Mouse (Mus musculus): ENCODE results near the gene Hps3. TPM values are rescaled to one million over a fixed set of nuclear protein-coding genes. Genes with fewer than 3 reads are reported as not detected.

Hps3 gene
- polyA plus RNA-seq, 1 experiment from 2014 or later = 12.6 TPM

- Histone ChIP-seq H3K27me3 (replicated peaks) (no peaks in the 10 kb centered on the region), H3K36me3 (replicated peaks) (no peaks in the 10 kb centered on the region), H3K9me3 (no peaks in the 10 kb centered on the region), H3K27ac (no peak overlapping the region), H3K4me2 (no peak overlapping the region), H3K4me3 (no peak overlapping the region), H3K9ac (no peak overlapping the region), H3K4me1 (no peaks in the 10 kb centered on the region)
- no peak for ATAC-seq (replicated peaks)
- 48% methylated on average over 4 of the region's 4 CpGs for WGBS
These were observed 34.3 kb downstream of the Hps3 start for GRCm38 (mm10) chr3:20000806-20001205.

- Histone ChIP-seq H3K4me3 (no peak overlapping the region), H3K9me3 (no peaks in the 10 kb centered on the region), H3K36me3 (replicated peaks) (no peaks in the 10 kb centered on the region), H3K9ac (no peak overlapping the region), H3K4me1 (no peaks in the 10 kb centered on the region), H3K27me3 (replicated peaks) (no peaks in the 10 kb centered on the region), H3K27ac (no peak overlapping the region), H3K4me2 (no peak overlapping the region)
- 84% methylated on average over 2 of the region's 2 CpGs for WGBS
- ATAC-seq (replicated peaks) = no peak
These were observed 35.6 kb downstream of the Hps3 start for GRCm38 (mm10) chr3:19999551-19999950.

DNA sequence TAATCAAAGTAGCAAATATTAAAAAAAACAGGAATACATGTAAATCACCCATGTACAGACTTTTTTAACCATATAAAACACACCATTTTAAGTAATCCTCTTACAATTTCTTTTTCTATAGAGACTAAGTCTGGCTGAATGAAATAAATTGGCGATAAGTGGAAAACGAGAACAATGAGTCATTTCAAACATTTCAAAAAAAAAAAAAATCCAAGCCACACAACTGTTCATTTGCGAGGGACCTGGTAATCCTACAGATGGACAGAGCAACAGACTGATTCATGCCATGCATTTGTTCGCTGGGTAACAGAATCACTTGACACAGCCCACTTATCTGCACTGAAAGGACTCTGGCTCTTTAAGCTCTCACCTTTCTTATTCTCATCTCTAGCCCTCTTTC is 42.7 kb downstream of the Hps3 start:
- no peak for ATAC-seq (replicated peaks)
- Histone ChIP-seq H3K9ac (no peak overlapping the region), H3K9me3 (no peaks in the 10 kb centered on the region), H3K27ac (no peak overlapping the region), H3K4me1 (no peaks in the 10 kb centered on the region), H3K27me3 (replicated peaks) (no peaks in the 10 kb centered on the region), H3K4me2 (no peak overlapping the region), H3K4me3 (no peak overlapping the region), H3K36me3 (replicated peaks) (no peaks in the 10 kb centered on the region)
- WGBS = 56% methylated on average over 4 of the region's 4 CpGs

- no peaks in the 10 kb centered on the region for H3K9me3 ChIP-seq
- ATAC-seq (replicated peaks) = no peak
- 83% methylated on average over 3 of the region's 3 CpGs for WGBS
These were observed 45.1 kb downstream of the Hps3 start for GRCm38 (mm10) chr3:19990031-19990430.

DNA sequence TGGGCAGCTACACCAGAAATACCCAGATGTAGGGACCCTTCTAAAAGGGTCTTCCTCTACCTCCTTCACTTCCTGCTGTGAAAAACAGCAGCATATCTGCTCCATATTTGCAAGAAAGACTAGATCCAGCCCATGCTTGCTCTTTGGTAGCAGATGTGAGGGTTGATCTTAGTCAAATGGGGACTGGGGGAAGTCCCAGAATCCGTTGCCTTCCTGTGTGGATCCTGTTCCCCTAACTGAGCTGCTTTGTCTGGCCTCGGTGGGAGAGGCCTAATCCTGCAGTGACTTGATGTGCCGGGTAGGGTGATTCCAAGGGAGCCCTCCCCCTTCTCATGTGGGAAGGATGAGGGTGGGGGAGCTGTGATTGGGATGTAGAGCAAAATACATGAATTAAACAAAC is 49.0 kb downstream of the Hps3 start:
- Histone ChIP-seq H3K4me2 (no peak overlapping the region), H3K4me1 (no peaks in the 10 kb centered on the region), H3K9ac (no peak overlapping the region), H3K27me3 (replicated peaks) (no peaks in the 10 kb centered on the region), H3K27ac (no peak overlapping the region), H3K9me3 (no peaks in the 10 kb centered on the region), H3K36me3 (replicated peaks) (no peaks in the 10 kb centered on the region), H3K4me3 (no peak overlapping the region)
- no peak for ATAC-seq (replicated peaks)
- WGBS = 7% methylated on average over 3 of the region's 3 CpGs

More at GRCm38 (mm10) chr3:19990031-19990430, 45.1 kb downstream of the Hps3 start:
- no peak overlapping the region for H3K4me2 ChIP-seq
- H3K4me3 ChIP-seq = no peak overlapping the region
- no peak overlapping the region for H3K9ac ChIP-seq
- no peaks in the 10 kb centered on the region for H3K27me3 ChIP-seq (replicated peaks)
- H3K36me3 ChIP-seq (replicated peaks) = no peaks in the 10 kb centered on the region
- H3K27ac ChIP-seq = no peak overlapping the region
- no peaks in the 10 kb centered on the region for H3K4me1 ChIP-seq

DNA sequence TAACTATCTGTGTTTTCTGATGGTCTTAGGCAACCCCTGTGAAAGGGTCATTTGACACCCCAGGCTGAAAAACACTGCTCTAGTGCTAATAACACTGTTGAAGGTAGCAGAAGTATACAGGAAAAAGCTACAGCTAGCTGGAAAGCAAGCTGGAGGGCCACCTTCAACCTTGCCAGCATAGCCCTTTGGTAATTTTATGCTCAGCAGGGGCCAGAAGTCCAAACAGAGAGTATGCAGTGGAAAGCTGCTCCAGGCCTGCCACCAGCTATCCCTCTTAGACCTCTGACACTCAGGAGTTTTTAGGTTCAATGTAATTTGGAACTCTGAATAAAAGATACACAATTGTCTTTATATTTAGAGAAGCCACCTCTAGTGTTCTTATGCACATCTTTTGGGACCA is 52.3 kb downstream of the Hps3 start:
- Histone ChIP-seq H3K9ac (no peak overlapping the region), H3K4me1 (no peaks in the 10 kb centered on the region), H3K36me3 (replicated peaks) (no peaks in the 10 kb centered on the region), H3K27me3 (replicated peaks) (no peaks in the 10 kb centered on the region), H3K4me3 (no peak overlapping the region), H3K9me3 (no peaks in the 10 kb centered on the region), H3K4me2 (no peak overlapping the region), H3K27ac (no peak overlapping the region)
- no peak for ATAC-seq (replicated peaks)

DNA sequence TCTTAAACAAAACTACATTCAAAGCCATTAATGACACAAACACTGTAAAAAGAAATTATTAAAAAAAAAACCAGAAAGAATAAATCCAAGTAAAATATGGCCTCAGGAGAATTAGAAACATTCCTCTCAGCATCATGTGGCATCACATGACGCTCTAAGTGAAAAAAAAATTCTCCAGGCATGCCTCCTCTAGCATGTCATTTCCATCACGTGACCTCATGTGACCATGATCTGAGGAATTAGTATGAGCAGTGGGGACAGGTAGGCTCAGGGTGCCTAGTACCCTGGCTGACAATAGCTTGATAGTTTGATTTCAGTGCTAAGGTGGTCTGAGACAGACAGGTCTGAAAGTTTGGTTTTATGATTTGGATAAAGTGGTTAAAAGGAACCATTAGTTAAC is 54.0 kb downstream of the Hps3 start:
- H3K4me2 ChIP-seq = no peak overlapping the region
- H3K36me3 ChIP-seq (replicated peaks) = no peaks in the 10 kb centered on the region
- WGBS = 91% methylated on average over 2 of the region's 2 CpGs
- H3K27me3 ChIP-seq (replicated peaks) = no peaks in the 10 kb centered on the region
- no peaks in the 10 kb centered on the region for H3K4me1 ChIP-seq
- no peak overlapping the region for H3K4me3 ChIP-seq
- no peak overlapping the region for H3K9ac ChIP-seq
- H3K9me3 ChIP-seq = no peaks in the 10 kb centered on the region
- ATAC-seq (replicated peaks) = no peak
- no peak overlapping the region for H3K27ac ChIP-seq

GRCm38 (mm10) chr3:19978474-19978873 is 56.6 kb downstream of the Hps3 start:
- no peak overlapping the region for H3K4me2 ChIP-seq
- H3K4me1 ChIP-seq = no peaks in the 10 kb centered on the region
- ATAC-seq (replicated peaks) = no peak
- no peaks in the 10 kb centered on the region for H3K9me3 ChIP-seq
- H3K36me3 ChIP-seq (replicated peaks) = no peaks in the 10 kb centered on the region
- H3K27me3 ChIP-seq (replicated peaks) = no peaks in the 10 kb centered on the region
- 65% methylated on average over 4 of the region's 4 CpGs for WGBS
- no peak overlapping the region for H3K4me3 ChIP-seq
- no peak overlapping the region for H3K27ac ChIP-seq
- H3K9ac ChIP-seq = no peak overlapping the region

- no peak overlapping the region for H3K4me3 ChIP-seq
- no peaks in the 10 kb centered on the region for H3K27me3 ChIP-seq (replicated peaks)
- WGBS = 61% methylated on average over 4 of the region's 4 CpGs
- ATAC-seq (replicated peaks) = no peak
- no peak overlapping the region for H3K9ac ChIP-seq
- H3K27ac ChIP-seq = no peak overlapping the region
- no peaks in the 10 kb centered on the region for H3K4me1 ChIP-seq
- H3K36me3 ChIP-seq (replicated peaks) = no peaks in the 10 kb centered on the region
- no peak overlapping the region for H3K4me2 ChIP-seq
- H3K9me3 ChIP-seq = no peaks in the 10 kb centered on the region
These were observed 69.0 kb downstream of the Hps3 start for GRCm38 (mm10) chr3:19966072-19966471.

GRCm38 (mm10) chr3:19965239-19965638 is 69.9 kb downstream of the Hps3 start:
- no peak for ATAC-seq (replicated peaks)
- Histone ChIP-seq H3K4me1 (no peaks in the 10 kb centered on the region), H3K27ac (no peak overlapping the region), H3K27me3 (replicated peaks) (no peaks in the 10 kb centered on the region), H3K4me2 (no peak overlapping the region), H3K4me3 (no peak overlapping the region), H3K9me3 (no peaks in the 10 kb centered on the region), H3K9ac (no peak overlapping the region), H3K36me3 (replicated peaks) (no peaks in the 10 kb centered on the region)
- WGBS = 91% methylated on average over 5 of the region's 5 CpGs

DNA sequence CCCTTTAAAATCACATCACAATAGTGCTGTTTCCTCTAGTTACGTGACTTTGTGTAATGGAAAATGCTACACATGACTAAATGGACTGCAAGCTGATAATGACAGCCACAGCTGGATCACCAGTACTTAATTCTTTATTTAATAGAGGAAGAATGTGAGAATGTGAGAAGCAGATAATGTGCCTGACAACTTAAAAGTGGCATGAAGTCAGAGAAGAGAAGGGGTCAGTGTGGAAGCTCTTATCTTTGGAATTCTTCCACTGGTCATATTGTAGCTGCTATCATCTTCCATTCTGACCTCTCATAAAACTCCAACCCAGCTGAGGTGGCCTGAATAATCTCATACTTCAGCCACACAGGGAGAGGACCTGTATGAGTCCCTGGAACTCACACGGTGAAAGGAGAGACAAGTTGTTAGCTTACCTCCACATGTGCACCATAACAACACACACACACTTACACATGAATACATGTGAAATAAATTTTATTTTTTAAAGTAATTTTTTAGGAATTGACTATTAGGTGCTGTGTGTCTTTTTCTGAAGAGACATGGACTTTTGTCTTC is 70.4 kb downstream of the Hps3 start:
- no peaks in the 10 kb centered on the region for H3K27me3 ChIP-seq (replicated peaks)
- WGBS = 78% methylated on average over 2 of the region's 2 CpGs
- no peak for ATAC-seq (replicated peaks)
- H3K9ac ChIP-seq = no peak overlapping the region
- no peak overlapping the region for H3K4me2 ChIP-seq
- H3K27ac ChIP-seq = no peak overlapping the region
- H3K4me1 ChIP-seq = no peaks in the 10 kb centered on the region
- H3K9me3 ChIP-seq = no peaks in the 10 kb centered on the region
- no peak overlapping the region for H3K4me3 ChIP-seq
- no peaks in the 10 kb centered on the region for H3K36me3 ChIP-seq (replicated peaks)

- no peaks in the 10 kb centered on the region for H3K9me3 ChIP-seq
- no peaks in the 10 kb centered on the region for H3K27me3 ChIP-seq (replicated peaks)
- H3K36me3 ChIP-seq (replicated peaks) = no peaks in the 10 kb centered on the region
- ATAC-seq (replicated peaks) = no peak
- H3K27ac ChIP-seq = no peak overlapping the region
- H3K9ac ChIP-seq = no peak overlapping the region
- no peaks in the 10 kb centered on the region for H3K4me1 ChIP-seq
- 92% methylated on average over 3 of the region's 3 CpGs for WGBS
- H3K4me3 ChIP-seq = no peak overlapping the region
- H3K4me2 ChIP-seq = no peak overlapping the region
These were observed 72.2 kb downstream of the Hps3 start for GRCm38 (mm10) chr3:19962769-19963513.

DNA sequence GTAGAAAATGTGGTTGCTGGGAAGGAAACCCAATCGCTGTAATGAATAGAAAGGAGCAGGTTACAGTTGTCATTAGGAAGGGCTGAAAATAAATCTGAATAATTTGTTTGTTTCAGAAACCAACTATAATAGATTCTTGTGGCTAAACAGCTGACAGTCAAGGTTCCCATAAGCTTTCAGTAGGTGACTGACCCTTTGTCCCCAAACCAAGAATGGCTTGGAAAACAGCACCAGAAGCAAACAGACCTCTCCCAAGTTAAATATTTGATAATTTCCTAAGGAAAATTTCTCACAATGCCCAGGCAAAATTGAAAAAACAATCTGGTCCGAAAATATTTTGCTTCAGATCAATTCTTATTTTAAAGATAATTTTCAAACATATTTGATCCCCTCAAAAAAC is 73.8 kb downstream of the Hps3 start:
- Histone ChIP-seq H3K4me1 (no peaks in the 10 kb centered on the region), H3K27me3 (replicated peaks) (no peaks in the 10 kb centered on the region), H3K27ac (no peak overlapping the region), H3K36me3 (replicated peaks) (no peaks in the 10 kb centered on the region), H3K9ac (no peak overlapping the region), H3K4me3 (no peak overlapping the region), H3K9me3 (no peaks in the 10 kb centered on the region), H3K4me2 (no peak overlapping the region)
- no peak for ATAC-seq (replicated peaks)
- WGBS = 96% methylated on average over 2 of the region's 2 CpGs

All from midbrain, embryonic 15.5 days (tissue).